Mouse (Mus musculus) kidney, adult 18-20 months (tissue): ENCODE data around the gene Necap2.

Experiments used
- DNase-seq: peaks from one replicate; pipeline ENCODE4 v3.0.0; 2021

The Necap2 gene

DNA sequence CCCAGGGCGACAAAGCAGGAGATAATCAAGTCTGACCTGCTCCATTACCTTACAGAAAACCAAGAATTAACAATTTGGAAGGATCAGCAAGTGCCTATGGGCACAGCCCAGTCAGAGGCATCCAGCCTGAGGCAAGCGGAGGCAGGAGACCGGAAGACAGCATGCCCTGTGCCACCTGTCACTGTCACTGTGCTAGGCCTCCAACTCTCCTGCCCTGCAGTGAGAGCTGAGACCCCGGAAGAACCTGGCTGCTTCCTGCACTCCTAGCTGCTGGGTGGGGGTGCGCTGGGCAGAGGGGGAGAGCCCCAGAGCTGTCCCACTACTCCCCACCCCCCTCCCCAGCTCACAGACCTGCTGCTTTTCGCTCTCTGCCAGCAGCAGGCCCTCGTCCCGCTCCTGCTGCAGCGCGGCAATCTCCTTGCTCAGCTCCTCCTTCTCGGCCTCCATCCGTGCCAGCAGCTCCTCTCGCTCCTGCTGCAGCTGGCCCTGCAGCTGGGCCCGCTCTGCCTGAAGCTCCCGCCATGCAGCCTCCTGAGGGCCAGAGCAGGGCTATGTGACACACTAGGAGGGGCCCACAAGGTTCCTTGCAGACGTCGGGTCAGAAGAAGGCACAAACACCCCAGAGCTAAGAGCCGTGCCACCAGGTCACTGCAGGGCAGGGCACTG, 47.5 kb downstream of the Necap2 start:
- DNase-seq: no peak

DNA sequence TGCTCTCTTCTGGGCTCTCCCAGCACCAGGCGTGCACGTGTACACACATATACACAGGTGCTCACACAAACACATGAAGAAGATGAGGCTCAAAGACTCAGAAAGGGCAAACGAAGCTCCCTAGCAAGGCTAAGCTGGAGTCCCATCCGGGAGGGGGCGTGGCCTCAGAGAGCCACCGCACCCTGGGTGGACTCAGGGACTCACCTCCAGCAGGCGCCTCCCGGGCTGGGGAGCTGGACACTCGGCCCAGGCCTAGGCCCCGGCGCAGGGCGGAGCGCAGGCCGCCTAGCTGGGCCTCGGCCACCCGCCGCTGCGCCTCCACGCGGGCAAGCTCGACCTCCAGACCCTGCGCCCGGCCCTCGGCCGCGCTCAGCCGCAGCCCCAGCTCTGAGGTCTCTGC, 53.2 kb downstream of the Necap2 start:
- DNase-seq: no peak

DNA sequence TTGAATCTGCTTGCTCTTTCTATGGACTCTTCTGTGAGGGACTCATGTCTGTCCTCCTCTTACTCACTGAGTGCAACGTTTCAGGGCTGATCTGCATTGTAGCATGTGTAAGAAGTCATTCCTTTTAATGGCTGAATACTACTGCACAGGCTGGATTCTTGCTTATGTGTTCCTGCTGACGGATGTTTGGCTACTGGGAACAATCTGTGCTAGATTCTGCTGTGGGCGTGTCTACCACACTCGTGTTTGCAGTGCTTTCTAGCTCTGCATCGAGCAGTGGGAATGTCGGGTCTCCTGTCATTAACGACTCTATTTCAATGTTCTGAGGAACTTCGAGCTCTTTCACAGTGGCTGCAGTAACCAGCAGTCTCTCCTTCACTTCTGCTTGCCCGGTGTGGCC, 54.1 kb downstream of the Necap2 start:
- DNase-seq: no peak

DNA sequence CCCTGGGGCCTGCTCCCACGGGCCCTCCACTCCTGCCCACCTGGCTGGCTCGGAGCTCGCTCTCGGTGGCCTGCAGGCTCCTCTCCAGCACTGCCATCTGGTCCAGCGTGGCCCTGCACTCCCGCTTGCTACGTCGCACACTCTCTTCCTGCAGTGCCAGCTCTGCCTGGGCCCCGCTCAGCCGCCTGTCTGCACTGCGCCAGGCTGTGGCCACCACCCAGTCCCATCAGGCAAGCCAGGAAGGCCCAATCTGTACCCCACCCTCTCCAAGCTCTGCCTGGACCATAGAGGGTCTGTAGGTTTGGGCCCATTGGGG, 56.6 kb downstream of the Necap2 start:
- DNase-seq: no peak

DNA sequence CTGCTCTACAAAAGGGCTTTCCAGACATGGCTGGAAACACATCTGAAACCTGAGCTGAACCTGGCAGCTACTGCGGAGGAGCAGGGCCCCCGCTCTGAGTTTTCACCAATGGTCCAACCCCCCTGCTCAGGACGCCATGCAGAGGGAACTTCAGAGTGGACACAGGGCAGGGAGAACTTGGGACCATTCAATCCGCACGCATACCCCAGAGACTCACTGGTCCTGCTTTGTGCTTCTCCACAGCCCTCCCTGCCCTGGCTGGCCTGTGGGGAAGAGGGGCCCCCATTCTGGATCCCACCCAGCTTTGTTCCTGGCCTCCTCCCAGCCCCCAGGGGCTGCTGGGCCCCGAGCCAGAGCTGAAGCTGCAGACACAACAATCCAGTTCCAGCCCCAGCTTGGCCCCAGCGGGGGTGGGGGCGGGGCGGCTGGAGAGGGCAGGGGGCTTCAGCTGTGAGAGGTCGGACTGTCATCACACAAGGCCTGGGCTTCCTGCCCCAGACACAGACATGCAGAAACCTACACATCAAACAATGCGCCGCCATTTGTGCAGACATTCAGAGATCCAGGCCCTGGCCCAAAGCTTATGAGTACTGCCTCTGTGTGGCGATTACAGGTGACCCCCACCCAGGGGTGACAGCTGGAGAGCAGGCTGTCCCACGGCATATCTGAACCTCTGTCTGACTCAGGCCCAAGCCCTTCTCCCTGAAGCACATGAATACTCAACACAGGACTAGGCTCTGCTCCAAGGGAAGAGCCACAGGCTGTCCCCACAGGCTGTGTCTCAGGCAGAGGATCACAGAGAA, 57.1 kb downstream of the Necap2 start:
- DNase-seq: no peak

DNA sequence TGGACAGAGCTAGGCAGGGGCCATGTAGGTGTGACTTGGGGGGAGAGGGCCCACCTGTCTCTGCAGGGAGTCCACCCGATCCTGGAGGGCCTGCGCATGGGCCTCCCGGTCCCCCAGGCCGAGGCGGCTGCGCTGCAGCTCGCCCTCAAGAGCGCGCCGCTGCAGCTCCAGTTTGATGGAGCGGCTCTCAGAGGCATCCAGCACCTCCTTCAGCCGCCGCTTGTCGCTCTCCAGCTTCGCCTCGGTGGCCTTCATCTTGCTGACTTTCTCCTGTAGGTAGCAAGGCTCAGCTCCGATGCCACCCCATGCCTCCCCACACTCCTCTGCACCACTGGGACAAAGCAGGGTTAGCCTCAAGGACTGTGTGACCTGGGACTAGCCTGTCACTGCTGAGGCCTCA, 57.9 kb downstream of the Necap2 start:
- no peak for DNase-seq

DNA sequence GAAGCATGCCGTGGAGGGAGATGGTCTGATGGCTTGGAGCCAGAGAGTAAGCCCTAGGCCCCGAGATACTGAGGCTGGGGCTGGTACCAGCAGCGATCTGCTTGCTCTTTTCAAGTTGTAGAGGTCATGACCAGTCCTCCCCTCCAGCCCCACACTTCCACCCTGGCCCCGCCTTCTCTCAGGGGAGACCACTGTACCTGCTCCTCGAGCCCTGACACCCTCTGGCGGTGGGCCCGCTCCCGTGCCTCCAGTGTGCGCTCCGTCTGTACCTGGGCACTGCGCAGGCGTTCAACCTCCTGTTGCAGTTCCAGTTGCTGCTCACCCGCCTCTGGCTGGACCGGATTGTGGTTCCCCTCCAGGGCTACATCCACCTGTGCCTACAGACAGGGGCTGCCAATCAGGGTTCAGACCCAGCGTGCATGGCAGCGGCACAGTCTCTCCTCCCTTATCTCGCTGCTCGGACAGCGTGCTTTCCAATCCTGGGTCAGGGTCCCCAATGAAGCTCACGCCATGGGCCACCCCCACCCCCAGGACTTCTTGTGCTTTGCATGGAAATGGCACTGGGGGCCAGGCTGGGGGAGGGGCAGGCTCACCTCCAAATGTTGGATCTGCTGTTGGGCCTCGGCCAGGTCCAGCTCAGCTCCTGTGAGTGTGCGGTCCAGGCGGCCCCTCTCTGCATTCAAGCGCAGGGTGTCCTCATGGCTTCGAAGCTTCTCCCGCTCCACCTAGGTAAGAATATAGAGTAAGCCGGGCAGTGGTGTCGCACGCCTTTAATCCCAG, 60.3 kb downstream of the Necap2 start:
- DNase-seq: no peak
